Mouse (Mus musculus): ENCODE results near the gene Ppp2r3a. TPM values are rescaled to one million over a fixed set of nuclear protein-coding genes. Genes with fewer than 3 reads are reported as not detected.

Gene Ppp2r3a
- polyA plus RNA-seq, 1 experiment from 2014 or later, result 20.2 TPM

GRCm38 (mm10) chr9:101074332-101075021, 177.1 kb downstream of the Ppp2r3a start:
- WGBS, result under 1% methylated on average over 68 of the region's 100 CpGs
- peak; percentile 59 for ATAC-seq (ENCODE audit: insufficient number of reproducible peaks, insufficient read depth, low FRiP score, low read depth)
- H3K36me3 ChIP-seq (ENCODE audit: control insufficient read depth, insufficient read depth, low read length), result no peaks in the 10 kb centered on the region; the same call in 1 of the 2 replicates
- H3K27me3 ChIP-seq (ENCODE audit: control insufficient read depth, insufficient read depth, low read length), result no peaks in the 10 kb centered on the region
- H3K27ac ChIP-seq (ENCODE audit: low read length), result peak overlapping the region; percentile 100
- no peaks in the 10 kb centered on the region for H3K9me3 ChIP-seq (ENCODE audit: control insufficient read depth, low read depth, low read length)
- H3K4me3 ChIP-seq (ENCODE audit: low read depth, low read length), result peak overlapping the region; percentile 75
- H3K9ac ChIP-seq (replicated peaks; ENCODE audit: low read depth, low read length), result peak overlapping the region; percentile 96
- H3K4me2 ChIP-seq (replicated peaks; ENCODE audit: low read depth, low read length), result peak overlapping the region; percentile 88; the same call in 1 of the 2 replicates
- H3K4me1 ChIP-seq (ENCODE audit: control insufficient read depth, insufficient read depth, low read length), result peaks cover 17% of the 10 kb centered on the region

GRCm38 (mm10) chr9:101073987-101074331, 177.6 kb downstream of the Ppp2r3a start, which contains the start of gene Msl2:
TSS of gene Msl2 (plus strand) at chr9:101074101.
- H3K4me3 ChIP-seq (ENCODE audit: low read depth, low read length), result peak within 1 kb of the TSS; percentile 75
- ATAC-seq (ENCODE audit: insufficient number of reproducible peaks, insufficient read depth, low FRiP score, low read depth), result peak; percentile 62; the same call in 1 of the 2 replicates
- peaks cover 12% of the 10 kb centered on the region for H3K4me1 ChIP-seq (ENCODE audit: control insufficient read depth, insufficient read depth, low read length)
- H3K27me3 ChIP-seq (ENCODE audit: control insufficient read depth, insufficient read depth, low read length), result no peaks in the 10 kb centered on the region
- H3K27ac ChIP-seq (ENCODE audit: low read length), result peak within 1 kb of the TSS; percentile 100
- H3K4me2 ChIP-seq (replicated peaks; ENCODE audit: low read depth, low read length), result peak within 1 kb of the TSS; percentile 88
- 0% methylated on average over 30 of the region's 43 CpGs for WGBS
- no peaks in the 10 kb centered on the region for H3K36me3 ChIP-seq (ENCODE audit: control insufficient read depth, insufficient read depth, low read length)
- no peaks in the 10 kb centered on the region for H3K9me3 ChIP-seq (ENCODE audit: control insufficient read depth, low read depth, low read length)
- peak within 1 kb of the TSS; percentile 96 for H3K9ac ChIP-seq (replicated peaks; ENCODE audit: low read depth, low read length)

- Histone ChIP-seq H3K4me1 (ENCODE audit: control insufficient read depth, insufficient read depth, low read length) (peaks cover 7% of the 10 kb centered on the region), H3K4me3 (ENCODE audit: low read depth, low read length) (peak overlapping the region; percentile 75), H3K36me3 (ENCODE audit: control insufficient read depth, insufficient read depth, low read length) (no peaks in the 10 kb centered on the region), H3K27ac (ENCODE audit: low read length) (peak overlapping the region; percentile 93), H3K4me2 (replicated peaks; ENCODE audit: low read depth, low read length) (peak overlapping the region; percentile 60), H3K9ac (replicated peaks; ENCODE audit: low read depth, low read length) (peak overlapping the region; percentile 82), H3K27me3 (ENCODE audit: control insufficient read depth, insufficient read depth, low read length) (no peaks in the 10 kb centered on the region), H3K9me3 (ENCODE audit: control insufficient read depth, low read depth, low read length) (no peaks in the 10 kb centered on the region)
- peak; percentile 95 for ATAC-seq (ENCODE audit: insufficient number of reproducible peaks, insufficient read depth, low FRiP score, low read depth)
- WGBS, result 2% methylated on average over 63 of the region's 65 CpGs
Measured at GRCm38 (mm10) chr9:101073041-101073986, 178.3 kb downstream of the Ppp2r3a start.

- Histone ChIP-seq H3K9ac (replicated peaks; ENCODE audit: low read depth, low read length) (no peak overlapping the region), H3K36me3 (ENCODE audit: control insufficient read depth, insufficient read depth, low read length) (no peaks in the 10 kb centered on the region), H3K4me3 (ENCODE audit: low read depth, low read length) (peak overlapping the region; percentile 75; the same call in 1 of the 2 replicates), H3K27ac (ENCODE audit: low read length) (peak overlapping the region; percentile 93; the same call in 1 of the 2 replicates), H3K27me3 (ENCODE audit: control insufficient read depth, insufficient read depth, low read length) (no peaks in the 10 kb centered on the region), H3K4me2 (replicated peaks; ENCODE audit: low read depth, low read length) (no peak overlapping the region), H3K9me3 (ENCODE audit: control insufficient read depth, low read depth, low read length) (no peaks in the 10 kb centered on the region), H3K4me1 (ENCODE audit: control insufficient read depth, insufficient read depth, low read length) (peaks cover 2% of the 10 kb centered on the region; the same call in 1 of the 2 replicates)
- no peak for ATAC-seq (ENCODE audit: insufficient number of reproducible peaks, insufficient read depth, low FRiP score, low read depth)
- whole genome bisulfite sequencing, result 37% methylated on average over 5 of the region's 5 CpGs
Measured at GRCm38 (mm10) chr9:101072506-101072905, 179.1 kb downstream of the Ppp2r3a start.

- Histone ChIP-seq H3K4me2 (replicated peaks; ENCODE audit: low read depth, low read length) (no peak overlapping the region), H3K27me3 (ENCODE audit: control insufficient read depth, insufficient read depth, low read length) (no peaks in the 10 kb centered on the region), H3K36me3 (ENCODE audit: control insufficient read depth, insufficient read depth, low read length) (no peaks in the 10 kb centered on the region), H3K4me3 (ENCODE audit: low read depth, low read length) (no peak overlapping the region), H3K4me1 (ENCODE audit: control insufficient read depth, insufficient read depth, low read length) (no peaks in the 10 kb centered on the region), H3K9ac (replicated peaks; ENCODE audit: low read depth, low read length) (no peak overlapping the region), H3K9me3 (ENCODE audit: control insufficient read depth, low read depth, low read length) (no peaks in the 10 kb centered on the region), H3K27ac (ENCODE audit: low read length) (no peak overlapping the region)
- ATAC-seq (ENCODE audit: insufficient number of reproducible peaks, insufficient read depth, low FRiP score, low read depth), result no peak
- 95% methylated on average over 3 of the region's 3 CpGs for WGBS
Measured at GRCm38 (mm10) chr9:101069781-101070180, 181.8 kb downstream of the Ppp2r3a start.

- H3K36me3 ChIP-seq (ENCODE audit: control insufficient read depth, insufficient read depth, low read length), result no peaks in the 10 kb centered on the region
- no peak overlapping the region for H3K27ac ChIP-seq (ENCODE audit: low read length)
- WGBS, result 81% methylated on average over 3 of the region's 3 CpGs
- H3K4me2 ChIP-seq (replicated peaks; ENCODE audit: low read depth, low read length), result no peak overlapping the region
- H3K9ac ChIP-seq (replicated peaks; ENCODE audit: low read depth, low read length), result no peak overlapping the region
- no peaks in the 10 kb centered on the region for H3K4me1 ChIP-seq (ENCODE audit: control insufficient read depth, insufficient read depth, low read length)
- ATAC-seq (ENCODE audit: insufficient number of reproducible peaks, insufficient read depth, low FRiP score, low read depth), result no peak
- H3K9me3 ChIP-seq (ENCODE audit: control insufficient read depth, low read depth, low read length), result no peaks in the 10 kb centered on the region
- H3K27me3 ChIP-seq (ENCODE audit: control insufficient read depth, insufficient read depth, low read length), result no peaks in the 10 kb centered on the region
- H3K4me3 ChIP-seq (ENCODE audit: low read depth, low read length), result no peak overlapping the region
Measured at GRCm38 (mm10) chr9:101065076-101065602, 186.5 kb downstream of the Ppp2r3a start.

- 55% methylated on average over 6 of the region's 6 CpGs for WGBS
Measured at GRCm38 (mm10) chr9:101062253-101062780, 189.3 kb downstream of the Ppp2r3a start.

GRCm38 (mm10) chr9:101061035-101061434, 190.6 kb downstream of the Ppp2r3a start:
- H3K9me3 ChIP-seq (ENCODE audit: control insufficient read depth, low read depth, low read length), result no peaks in the 10 kb centered on the region
- H3K4me1 ChIP-seq (ENCODE audit: control insufficient read depth, insufficient read depth, low read length), result no peaks in the 10 kb centered on the region
- no peak overlapping the region for H3K9ac ChIP-seq (replicated peaks; ENCODE audit: low read depth, low read length)
- no peak for ATAC-seq (ENCODE audit: insufficient number of reproducible peaks, insufficient read depth, low FRiP score, low read depth)
- no peaks in the 10 kb centered on the region for H3K27me3 ChIP-seq (ENCODE audit: control insufficient read depth, insufficient read depth, low read length)
- no peak overlapping the region for H3K4me2 ChIP-seq (replicated peaks; ENCODE audit: low read depth, low read length)
- no peak overlapping the region for H3K4me3 ChIP-seq (ENCODE audit: low read depth, low read length)
- no peak overlapping the region for H3K27ac ChIP-seq (ENCODE audit: low read length)
- 62% methylated on average over 11 of the region's 11 CpGs for WGBS
- H3K36me3 ChIP-seq (ENCODE audit: control insufficient read depth, insufficient read depth, low read length), result no peaks in the 10 kb centered on the region

More at GRCm38 (mm10) chr9:101062253-101062780, 189.3 kb downstream of the Ppp2r3a start:
- Histone ChIP-seq H3K27me3 (ENCODE audit: control insufficient read depth, insufficient read depth, low read length) (no peaks in the 10 kb centered on the region), H3K4me1 (ENCODE audit: control insufficient read depth, insufficient read depth, low read length) (no peaks in the 10 kb centered on the region), H3K9ac (replicated peaks; ENCODE audit: low read depth, low read length) (no peak overlapping the region), H3K36me3 (ENCODE audit: control insufficient read depth, insufficient read depth, low read length) (no peaks in the 10 kb centered on the region), H3K4me3 (ENCODE audit: low read depth, low read length) (no peak overlapping the region), H3K9me3 (ENCODE audit: control insufficient read depth, low read depth, low read length) (no peaks in the 10 kb centered on the region), H3K27ac (ENCODE audit: low read length) (no peak overlapping the region), H3K4me2 (replicated peaks; ENCODE audit: low read depth, low read length) (no peak overlapping the region)
- no peak for ATAC-seq (ENCODE audit: insufficient number of reproducible peaks, insufficient read depth, low FRiP score, low read depth)

All from stomach, embryonic 14.5 days (tissue).